Mouse (Mus musculus): ENCODE measurements around the gene Tfcp2l1.

Gene Tfcp2l1

DNA sequence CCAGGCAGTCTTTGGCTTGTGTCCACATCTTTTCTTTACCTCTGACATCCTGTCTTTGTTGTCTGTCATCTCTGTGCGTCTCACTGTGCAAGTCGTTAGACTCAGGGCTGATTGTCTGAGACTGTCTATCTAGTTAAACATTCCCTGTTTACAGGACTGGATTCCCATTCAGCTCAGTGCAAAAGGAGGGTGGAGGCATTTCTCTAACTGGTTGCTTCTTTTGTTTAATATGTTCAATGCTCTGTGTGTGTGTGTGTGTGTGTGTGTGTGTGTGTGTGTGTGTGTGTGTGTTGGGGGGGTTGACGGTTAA is 23.0 kb downstream of the Tfcp2l1 start:
- in situ Hi-C loops (cut with MboI, MseI): no loop called here

DNA sequence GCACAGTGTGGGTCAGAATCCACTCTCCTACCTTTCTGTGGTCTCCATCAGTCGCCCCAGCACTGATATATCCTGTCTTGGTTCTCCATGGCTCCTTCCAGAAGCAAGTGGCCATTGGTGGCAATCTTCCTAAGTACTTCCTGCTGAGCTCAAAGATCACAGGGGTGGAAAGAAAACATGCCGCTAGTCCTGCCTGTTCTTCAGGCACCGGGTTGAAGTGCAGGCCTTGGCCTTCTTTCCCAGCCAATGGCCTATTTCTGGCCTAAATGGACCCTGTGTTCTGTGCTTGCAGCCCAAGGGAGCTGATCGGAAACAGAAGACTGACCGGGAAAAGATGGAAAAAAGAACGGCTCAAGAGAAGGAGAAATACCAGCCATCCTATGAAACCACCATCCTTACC is 31.0 kb downstream of the Tfcp2l1 start:
- in situ Hi-C loops (cut with MboI, MseI): no loop called here

DNA sequence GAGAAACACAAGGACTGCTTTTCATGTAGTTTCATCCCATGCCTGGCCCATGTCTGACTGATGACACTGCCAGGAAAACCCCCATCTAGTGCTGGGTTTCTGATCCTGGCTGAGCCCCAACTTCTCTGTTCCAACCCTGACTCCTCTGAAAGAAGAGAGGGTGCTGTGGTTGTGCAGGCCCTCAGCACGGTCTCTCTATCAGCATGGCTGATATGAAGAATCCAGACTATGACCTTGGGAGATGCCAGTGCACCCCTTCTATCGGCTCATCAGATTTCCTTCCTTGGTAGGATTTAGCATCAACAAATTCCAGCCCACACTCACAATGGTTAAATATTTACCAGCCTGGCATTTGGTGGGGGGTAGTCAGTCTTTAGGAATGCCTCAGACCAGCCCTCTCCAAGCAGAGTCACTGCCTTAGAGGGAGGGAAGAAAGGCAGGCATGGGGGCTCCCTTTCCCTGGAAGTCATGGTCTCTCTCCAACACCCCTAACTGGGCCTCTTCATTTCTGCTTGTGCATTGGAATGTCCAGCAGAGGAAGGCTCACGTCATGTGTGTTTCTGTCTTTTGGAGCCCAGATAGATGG is 33.2 kb downstream of the Tfcp2l1 start:
- in situ Hi-C loops (cut with MboI, MseI): no loop called here

DNA sequence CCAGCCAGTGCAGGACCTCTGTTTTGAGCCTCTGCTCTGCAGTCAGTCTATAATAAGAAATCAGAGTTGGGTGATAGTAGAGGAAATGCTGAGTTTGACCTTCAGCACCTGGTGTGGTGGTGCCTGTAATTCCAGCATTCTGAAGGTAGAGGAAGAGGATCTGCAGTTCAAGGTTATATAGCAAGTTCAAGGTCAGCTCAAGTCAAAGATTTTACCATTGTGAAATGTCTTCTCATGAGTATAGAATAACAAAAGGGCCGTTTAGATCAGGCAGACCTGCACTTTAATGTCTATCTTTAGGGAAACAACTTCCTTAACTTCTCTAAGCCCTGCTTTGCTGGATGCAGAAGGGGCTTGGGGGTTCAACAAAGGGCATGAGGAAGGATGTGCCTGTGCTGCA is 35.3 kb downstream of the Tfcp2l1 start:
- in situ Hi-C loops (cut with MboI, MseI): no loop called here

DNA sequence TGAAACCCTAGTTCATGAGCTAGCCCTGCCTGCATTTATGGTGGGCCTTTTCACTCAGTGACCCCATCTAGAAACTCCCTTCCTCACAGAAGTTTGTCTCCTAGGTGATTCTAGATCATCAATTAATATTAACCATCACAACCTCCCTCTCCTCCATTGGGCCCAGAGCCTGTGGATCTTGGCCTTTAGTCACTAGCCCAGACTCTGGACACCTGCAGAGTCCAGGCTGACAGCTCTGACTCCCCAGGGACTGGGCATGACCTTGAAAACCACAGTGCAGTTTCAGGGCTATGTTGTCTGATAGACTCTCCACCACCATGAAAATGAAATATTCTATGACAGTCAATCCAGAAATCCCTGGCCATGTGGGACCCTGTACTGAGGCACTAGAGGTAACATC is 39.8 kb downstream of the Tfcp2l1 start:
- in situ Hi-C loops (cut with MboI, MseI): no loop called here

DNA sequence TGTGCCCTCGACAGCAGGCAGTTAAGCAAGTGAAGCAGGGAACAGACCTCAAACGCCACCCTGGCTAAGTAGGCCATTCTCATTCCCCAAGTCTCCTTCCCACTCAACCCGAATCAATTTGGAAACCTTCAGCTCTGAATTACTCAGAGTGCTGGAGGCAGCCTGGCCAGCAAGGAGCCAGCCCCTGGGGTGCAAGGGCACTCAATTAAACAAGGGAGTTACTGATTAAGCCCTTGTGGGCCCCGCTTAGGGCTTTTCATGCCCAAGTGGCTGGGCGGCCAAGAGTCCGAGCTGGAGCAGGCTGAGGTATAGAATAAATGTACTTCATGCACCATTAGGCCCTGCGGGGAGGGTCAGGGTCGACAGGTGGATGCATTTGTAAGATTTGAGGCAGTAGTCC is 44.5 kb downstream of the Tfcp2l1 start:
- in situ Hi-C loops (cut with MboI, MseI): no loop called here

DNA sequence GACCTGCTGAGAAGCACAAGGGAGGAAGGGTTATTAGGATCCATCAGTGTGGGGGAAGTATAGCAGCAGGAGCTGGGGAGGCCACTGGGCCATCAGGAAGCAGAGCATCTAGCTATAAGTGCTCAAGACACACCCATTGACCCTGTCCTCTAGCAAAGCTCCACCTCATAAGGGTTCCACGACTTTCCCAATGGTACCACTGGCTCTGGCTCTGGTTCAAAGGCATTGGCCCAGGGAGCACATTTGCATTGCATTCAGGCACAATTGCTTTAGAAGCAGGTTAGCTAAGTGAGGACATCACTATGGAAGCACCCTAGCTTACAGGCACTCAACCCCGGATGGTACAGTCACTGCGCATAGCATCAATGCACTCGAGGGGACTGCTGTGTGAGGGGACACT is 46.4 kb downstream of the Tfcp2l1 start:
- in situ Hi-C loops (cut with MboI, MseI): no loop called here

DNA sequence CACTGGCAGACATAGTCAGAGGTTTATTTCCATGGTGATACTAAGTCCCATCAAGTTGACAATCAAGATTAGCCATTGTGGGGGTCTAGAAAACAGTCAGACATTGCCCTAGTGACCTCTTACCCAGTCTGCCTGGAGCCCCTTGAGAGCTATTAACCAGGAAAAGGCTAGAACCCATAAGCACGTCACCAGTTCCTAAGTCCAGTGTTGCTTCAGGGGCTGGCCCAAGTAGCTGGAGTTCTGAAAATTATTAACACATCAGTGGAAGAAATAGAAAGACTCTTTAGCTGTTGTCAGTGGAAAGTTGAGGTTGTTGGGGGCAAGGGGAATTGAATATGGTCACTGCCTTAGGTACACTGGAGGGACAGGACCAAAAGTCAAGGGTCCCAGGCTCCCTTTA is 54.2 kb downstream of the Tfcp2l1 start:
- in situ Hi-C loops (cut with MboI, MseI): no loop called here

DNA sequence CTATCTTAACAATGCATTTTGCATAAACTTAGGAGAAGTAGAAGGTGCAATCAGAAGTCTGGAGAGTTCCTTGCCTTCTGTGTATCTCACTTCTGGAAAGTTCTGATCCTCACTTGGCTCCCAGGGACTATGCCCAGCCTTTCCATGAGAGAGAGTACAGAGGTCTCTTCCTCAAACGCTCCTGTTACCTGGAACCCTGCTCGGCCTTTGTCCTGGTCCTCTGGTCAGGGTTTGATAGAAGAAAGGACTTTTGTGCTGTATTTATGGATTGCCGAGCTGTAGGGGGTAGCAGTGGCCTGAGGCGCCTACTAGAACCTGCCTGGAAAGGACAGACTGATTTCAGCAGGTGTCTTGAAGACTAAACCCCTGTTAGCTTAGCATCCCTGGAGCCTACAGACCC is 55.9 kb downstream of the Tfcp2l1 start:
- in situ Hi-C loops (cut with MboI, MseI): no loop called here

DNA sequence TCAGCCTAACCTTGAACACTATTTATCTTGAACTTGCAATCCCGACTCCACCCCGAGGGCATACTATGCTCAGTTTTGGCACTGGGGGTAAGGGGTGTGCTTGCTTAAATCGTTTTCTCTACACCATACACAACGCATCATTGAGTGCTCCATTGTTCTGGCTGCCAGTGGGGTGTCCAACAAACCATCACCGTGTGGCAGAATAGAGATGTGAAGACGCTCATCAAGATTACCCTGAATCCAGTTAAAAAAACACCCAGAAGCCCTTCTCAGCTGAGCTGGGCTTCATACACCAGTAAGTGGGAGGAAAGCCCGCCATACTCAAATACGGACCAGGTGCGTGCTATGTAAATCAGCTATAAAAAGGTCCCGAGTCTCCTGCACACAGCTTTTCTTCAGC is 60.0 kb downstream of the Tfcp2l1 start:
- in situ Hi-C loops (cut with MboI, MseI): no loop called here

DNA sequence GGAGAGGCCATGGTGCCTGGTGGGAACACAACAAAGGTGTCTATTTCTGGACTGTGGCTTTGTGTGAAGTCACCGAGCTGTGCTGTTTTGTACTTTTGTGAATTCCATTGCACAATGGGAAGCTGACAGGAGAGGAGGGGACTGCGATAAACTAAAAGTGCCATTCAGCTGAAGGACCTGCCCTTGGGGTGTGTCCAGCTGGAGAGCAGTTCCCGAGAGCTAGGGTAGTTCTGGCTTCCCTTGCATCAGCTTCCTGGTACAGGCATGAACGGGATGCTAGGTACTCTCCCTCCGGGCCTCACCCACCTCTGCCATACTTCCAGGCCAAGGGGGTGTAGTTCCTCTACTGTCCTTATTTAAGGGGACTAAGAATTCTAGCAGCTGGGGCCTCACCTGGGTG is 62.1 kb downstream of the Tfcp2l1 start:
- in situ Hi-C loops (cut with MboI, MseI): no loop called here

DNA sequence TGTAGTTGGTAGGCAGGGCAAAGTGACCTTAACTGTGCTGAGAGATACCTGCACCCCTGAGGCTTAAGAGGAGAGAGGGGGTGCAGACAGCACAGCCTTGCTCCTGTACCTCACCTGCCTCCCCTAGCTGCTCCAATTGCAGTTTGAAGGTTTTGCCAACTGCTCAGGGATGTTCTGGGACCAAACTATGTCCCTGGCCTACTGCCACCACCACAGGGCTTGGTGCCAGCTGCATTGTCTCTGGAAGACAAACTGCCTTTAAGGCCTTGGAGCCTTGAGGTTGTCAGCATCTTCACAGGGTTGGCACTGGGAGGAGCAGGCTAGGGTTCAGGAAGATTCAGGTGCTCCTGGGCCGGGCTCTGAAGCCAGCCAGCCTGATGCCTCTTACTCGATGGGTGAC is 66.7 kb downstream of the Tfcp2l1 start:
- in situ Hi-C loops (cut with MboI, MseI): no loop called here

DNA sequence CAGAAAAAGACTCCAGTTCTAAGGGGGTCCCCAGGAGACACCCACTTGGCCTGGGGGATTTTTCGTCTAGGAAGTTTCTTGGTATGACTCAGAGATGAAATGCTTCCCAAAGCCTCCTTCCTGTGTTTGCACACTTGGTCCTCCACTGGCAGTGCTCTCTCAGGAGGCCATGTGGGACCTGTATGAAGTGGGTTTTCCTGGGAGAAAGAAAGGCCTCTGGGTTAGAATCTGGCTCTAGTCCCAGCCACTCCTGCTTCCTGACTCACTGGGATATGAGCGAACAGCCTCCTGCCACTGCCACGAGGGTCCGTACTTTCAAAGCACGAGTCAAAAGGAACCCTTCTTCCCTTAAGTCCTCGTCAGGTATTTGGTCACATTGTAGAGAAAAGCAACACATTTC is 70.2 kb downstream of the Tfcp2l1 start:
- in situ Hi-C loops (cut with MboI, MseI): no loop called here

DNA sequence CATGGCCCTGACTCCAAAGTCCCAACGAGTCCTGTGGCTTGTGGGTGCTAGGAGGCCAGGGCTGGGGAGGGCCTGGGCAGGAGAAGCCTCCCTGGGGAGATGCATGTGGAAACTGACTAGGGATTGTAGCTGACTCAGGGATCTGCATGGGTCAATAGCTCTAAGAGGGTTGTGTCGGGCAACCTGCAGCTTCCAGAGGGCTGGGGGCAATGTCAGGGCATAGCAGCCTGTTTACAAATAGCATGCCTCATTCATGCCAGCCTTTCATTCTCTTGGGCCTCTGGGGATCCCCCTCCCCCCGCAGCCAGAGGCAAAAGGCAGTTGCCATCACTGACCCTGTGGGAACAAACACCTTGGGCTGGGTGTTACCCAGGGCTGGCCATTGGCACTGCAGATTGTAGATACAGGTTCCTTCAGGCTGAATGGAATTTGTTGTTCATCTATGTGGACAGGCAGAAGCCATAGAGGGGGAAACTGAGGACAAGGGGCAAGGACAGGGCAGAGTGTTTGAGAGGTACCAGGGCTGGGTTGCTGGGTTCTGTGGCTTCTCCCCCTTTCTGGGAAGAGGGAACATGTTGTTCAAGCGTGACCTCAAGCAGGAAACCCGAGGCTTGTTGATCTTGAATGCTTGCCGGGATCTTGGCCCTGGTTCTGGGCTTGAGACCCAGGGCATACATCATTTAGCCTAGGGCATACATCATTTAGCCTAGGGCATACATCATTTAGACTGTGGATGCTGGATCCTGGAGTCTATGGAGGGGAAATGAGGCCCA is 71.6 kb downstream of the Tfcp2l1 start:
- in situ Hi-C loops (cut with MboI, MseI): no loop called here

DNA sequence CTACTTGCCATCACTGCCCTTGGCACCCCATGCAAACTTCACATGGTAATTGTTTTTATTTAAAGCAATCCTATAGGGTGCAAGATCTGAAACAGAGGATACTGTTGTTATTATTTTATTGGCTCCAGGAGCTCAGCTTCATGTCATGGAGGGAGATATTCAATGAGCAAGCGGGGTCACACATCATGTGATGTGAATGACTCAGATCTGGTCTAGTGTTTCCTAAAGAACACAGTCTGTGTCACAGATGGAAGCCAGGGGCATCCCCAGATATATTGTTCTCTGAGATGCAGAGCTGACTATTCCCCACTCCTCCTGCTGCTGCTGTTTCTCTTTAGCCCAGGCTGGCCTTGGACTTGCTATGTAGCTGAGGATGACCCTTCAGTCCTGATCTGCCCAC is 72.2 kb downstream of the Tfcp2l1 start:
- in situ Hi-C loops (cut with MboI, MseI): no loop called here

DNA sequence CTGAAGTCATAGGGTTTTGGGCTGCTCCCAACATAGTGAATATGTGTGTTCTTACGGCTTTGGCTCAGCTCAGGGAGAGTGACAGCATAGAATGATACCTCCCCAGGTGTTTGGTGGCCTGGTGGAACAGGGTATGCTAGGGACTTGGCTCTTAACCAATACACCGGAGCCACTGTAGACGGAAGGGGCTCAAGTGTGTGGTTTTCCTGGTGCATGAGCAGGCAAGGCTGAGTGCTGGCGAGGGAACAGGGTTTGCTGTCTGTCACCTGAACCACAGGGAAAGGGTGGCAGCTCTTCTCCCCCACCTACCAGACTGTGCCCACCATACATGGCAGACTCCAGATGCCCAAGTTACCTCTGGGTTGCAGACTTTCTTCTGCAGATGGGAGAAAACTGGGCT is 83.9 kb downstream of the Tfcp2l1 start:
- in situ Hi-C loops (cut with MboI, MseI): no loop called here

DNA sequence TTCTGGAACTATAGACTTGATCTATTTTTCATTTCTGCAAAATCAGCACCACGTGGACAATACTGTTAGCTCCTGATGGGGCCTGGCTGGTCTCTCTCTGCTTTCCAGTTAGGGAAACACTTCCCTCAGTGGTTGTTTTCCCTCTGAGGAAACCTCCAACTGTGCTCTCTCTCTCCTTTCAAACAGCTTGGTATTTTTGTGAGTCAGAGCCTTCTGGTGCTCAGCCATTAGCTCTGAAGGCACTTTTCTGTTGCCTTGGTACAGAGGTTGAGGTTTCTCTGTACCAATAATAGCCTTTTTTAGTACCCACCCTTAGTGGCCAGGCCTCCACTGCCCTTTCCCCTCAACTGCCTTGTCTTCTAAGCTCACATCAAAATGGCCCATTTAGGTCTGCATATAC is 88.5 kb downstream of the Tfcp2l1 start:
- in situ Hi-C loops (cut with MboI, MseI): no loop called here

DNA sequence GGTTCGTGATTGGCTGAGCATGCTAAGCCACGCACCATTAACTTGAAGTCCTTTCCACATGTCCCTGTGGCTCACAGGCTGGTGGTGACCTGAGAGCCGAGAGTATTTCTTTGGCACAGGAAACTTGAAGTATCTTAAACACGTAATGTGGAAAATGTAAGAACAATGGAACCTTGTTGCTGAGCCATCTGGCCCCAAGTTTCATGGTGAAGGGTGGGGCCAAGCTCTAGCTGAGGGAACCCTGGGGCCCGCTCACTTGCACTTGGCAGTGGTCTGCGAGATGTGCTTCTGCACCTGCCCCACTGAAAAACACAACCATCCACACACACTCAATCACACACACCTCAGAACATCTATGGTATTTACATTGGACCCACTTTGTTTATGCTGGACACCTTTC is 90.3 kb downstream of the Tfcp2l1 start:
- in situ Hi-C loops (cut with MboI, MseI): no loop called here

DNA sequence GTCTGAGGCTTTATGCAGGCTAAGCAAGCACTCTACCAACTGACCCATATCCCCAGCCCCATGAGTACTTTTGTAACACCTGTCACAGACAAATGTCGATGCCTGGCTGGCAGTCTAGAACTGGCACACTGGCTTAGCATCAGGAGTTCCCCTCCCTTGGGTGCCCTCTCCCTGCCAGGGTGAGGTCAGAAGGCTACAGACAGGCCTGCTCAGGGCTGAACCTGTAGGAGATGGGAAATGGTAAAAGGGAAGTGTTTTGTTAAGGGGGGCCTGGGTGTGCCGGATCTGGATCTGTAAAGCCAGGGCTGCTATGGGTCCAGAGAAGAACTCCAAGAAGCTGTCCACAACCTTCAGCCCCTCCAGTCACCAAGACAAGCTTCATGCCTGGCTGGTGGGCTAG is 92.0 kb downstream of the Tfcp2l1 start:
- in situ Hi-C loops (cut with MboI, MseI): no loop called here

DNA sequence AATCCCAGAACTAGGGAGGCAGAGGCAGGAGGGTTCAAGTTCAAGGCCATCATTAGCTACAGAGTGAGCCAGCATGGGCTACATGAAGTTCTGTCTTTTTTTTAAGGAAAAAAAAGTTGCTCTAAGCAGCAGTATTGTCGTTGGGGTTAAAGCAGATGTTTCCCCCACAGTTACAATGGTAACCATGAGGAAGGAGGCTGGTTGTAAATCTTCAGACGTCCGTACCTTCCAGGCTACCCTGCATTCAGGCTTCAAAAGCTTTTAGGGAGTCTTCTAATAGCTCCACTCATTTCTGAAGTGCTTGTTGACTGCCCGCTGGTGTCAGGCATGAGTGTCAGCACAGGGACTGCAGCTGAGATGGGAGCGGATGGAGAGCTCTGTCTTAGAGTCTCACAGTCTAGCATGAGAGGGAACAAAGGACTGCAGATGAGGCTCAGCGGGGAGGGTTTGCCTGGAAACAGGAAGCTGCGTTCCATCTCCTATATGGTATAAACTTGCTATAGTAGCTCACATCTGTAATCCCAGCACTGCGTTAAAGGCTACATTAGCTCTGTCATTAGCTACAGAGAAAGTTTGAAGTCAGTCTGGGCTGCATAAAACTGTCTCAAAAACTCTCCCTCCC is 92.8 kb downstream of the Tfcp2l1 start:
- in situ Hi-C loops (cut with MboI, MseI): no loop called here

DNA sequence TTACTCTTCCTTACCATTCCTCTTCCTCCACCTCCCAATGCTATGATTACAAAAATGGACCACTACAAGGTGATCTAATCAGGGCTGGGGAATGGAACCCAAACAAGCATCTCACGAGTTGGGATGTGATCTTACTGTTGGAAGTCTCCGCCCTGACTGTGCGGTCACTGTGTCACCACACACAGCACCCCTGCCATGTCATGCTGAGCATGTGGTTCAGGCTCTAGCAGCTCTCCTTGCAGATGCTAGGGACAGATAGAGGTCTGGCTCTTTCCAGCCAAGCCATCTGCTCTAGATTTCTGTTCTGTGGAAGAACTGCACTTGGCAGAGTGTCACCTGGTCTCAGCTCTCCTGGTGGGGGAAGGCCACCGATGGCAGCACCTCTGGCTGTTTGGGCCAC is 99.3 kb downstream of the Tfcp2l1 start:
- in situ Hi-C loops (cut with MboI, MseI): no loop called here

DNA sequence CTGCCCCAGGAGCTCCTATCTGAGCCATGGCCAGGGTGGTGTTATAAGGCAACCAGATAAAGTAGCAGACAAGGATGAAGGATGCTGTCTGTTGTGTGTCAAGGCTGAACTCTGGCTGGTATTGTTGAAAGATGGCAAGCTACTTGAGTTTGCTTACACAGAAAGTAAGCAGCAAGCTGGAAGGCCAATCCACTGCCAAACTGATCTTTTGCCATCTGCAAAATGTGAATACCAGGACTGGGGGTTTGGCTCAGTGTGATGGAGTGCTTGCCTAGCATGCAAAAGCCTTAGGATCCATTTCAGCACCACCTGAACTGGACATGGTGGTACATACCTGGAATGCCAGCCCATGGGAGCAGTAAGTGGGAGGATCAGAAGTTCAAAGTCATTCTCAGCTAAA is 101.1 kb downstream of the Tfcp2l1 start:
- in situ Hi-C loops (cut with MboI, MseI): no loop called here

All from T-helper 1 cell (primary cell).